ENCODE assay signal across 8 mouse cellular contexts in the genomic region with DNA sequence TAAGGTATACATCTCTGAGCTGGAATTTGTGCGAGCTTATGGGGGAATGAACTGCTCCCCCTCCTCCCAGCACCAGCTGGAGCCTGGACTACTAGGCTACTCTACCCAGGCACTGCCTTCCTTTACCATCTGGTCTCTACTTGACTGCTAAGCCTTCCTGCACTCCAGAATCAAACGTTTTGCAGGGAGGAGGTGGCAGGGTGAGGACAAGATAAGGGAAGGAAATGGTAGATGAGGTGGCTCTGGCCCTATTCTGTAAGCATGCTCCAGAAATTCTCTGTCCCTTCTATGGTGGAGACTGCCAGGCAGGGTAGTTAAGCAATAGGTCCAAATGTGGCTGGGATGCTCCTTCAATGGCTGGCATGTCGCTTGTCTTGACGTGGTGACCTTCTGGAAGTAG. TPM values are rescaled to one million over a fixed set of nuclear protein-coding genes. Genes with fewer than 3 reads are reported as not detected.
DNase-seq lines count a peak whose midpoint lies in the region; ATAC-seq lines count a peak whose summit lies in the region.

No protein-coding gene starts in this region.

- H3K9ac ChIP-seq in limb, embryonic 12.5 days (replicated peaks), result no peak overlapping the region
- no peak overlapping the region for H3K9ac ChIP-seq in intestine, embryonic 15.5 days
- no peak overlapping the region for H3K9ac ChIP-seq in neural tube, embryonic 12.5 days

- H3K27me3 ChIP-seq in limb, embryonic 12.5 days, result peaks cover 68% of the 10 kb centered on the region
- H3K27me3 ChIP-seq in limb, embryonic 10.5 days (ENCODE audit: low read depth, poor library complexity, severe bottlenecking), result peaks cover 75% of the 10 kb centered on the region
- no peaks in the 10 kb centered on the region; the same call in 1 of the 2 replicates for H3K27me3 ChIP-seq in intestine, embryonic 15.5 days (replicated peaks)
- H3K27me3 ChIP-seq in neural tube, embryonic 12.5 days (replicated peaks), result peaks cover 51% of the 10 kb centered on the region

- peak; percentile 13 for DNase-seq in CD4-positive, CD25-positive, alpha-beta regulatory T cell, adult 2 months (ENCODE audit: low read depth, low spot score)
- no peak for DNase-seq in limb, embryonic 10.5 days (ENCODE audit: low spot score)
- DNase-seq in gastrocnemius, postnatal 4 days (ENCODE audit: low spot score in 2 of 2), result no peak
- no peak for DNase-seq in frontal cortex, postnatal 10 days (ENCODE audit: low spot score in 2 of 2)

- no peaks in the 10 kb centered on the region for H3K36me3 ChIP-seq in limb, embryonic 12.5 days
- no peaks in the 10 kb centered on the region for H3K36me3 ChIP-seq in limb, embryonic 10.5 days
- no peaks in the 10 kb centered on the region for H3K36me3 ChIP-seq in intestine, embryonic 15.5 days
- H3K36me3 ChIP-seq in neural tube, embryonic 12.5 days, result no peaks in the 10 kb centered on the region

- WGBS in limb, embryonic 12.5 days, result 35% methylated on average over 4 of the region's 4 CpGs
- 32% methylated on average over 4 of the region's 4 CpGs for WGBS in limb, embryonic 10.5 days
- 55% methylated on average over 4 of the region's 4 CpGs for WGBS in intestine, embryonic 15.5 days
- 37% methylated on average over 4 of the region's 4 CpGs for WGBS in neural tube, embryonic 12.5 days

- no peaks in the 10 kb centered on the region for H3K9me3 ChIP-seq in limb, embryonic 12.5 days
- no peaks in the 10 kb centered on the region for H3K9me3 ChIP-seq in limb, embryonic 10.5 days (replicated peaks)
- no peaks in the 10 kb centered on the region for H3K9me3 ChIP-seq in intestine, embryonic 15.5 days
- no peaks in the 10 kb centered on the region for H3K9me3 ChIP-seq in neural tube, embryonic 12.5 days

- no peak overlapping the region for H3K27ac ChIP-seq in limb, embryonic 12.5 days
- H3K27ac ChIP-seq in limb, embryonic 10.5 days, result no peak overlapping the region
- H3K27ac ChIP-seq in intestine, embryonic 15.5 days, result no peak overlapping the region; the same call in 1 of the 2 replicates
- H3K27ac ChIP-seq in neural tube, embryonic 12.5 days, result no peak overlapping the region

- peaks cover 15% of the 10 kb centered on the region; the same call in 1 of the 2 replicates for H3K4me1 ChIP-seq in limb, embryonic 12.5 days (replicated peaks)
- peaks cover 31% of the 10 kb centered on the region for H3K4me1 ChIP-seq in limb, embryonic 10.5 days
- peaks cover 15% of the 10 kb centered on the region; the same call in 1 of the 2 replicates for H3K4me1 ChIP-seq in intestine, embryonic 15.5 days (replicated peaks)
- peaks cover 12% of the 10 kb centered on the region for H3K4me1 ChIP-seq in neural tube, embryonic 12.5 days

- H3K4me3 ChIP-seq in limb, embryonic 12.5 days (replicated peaks), result no peak overlapping the region
- no peak overlapping the region for H3K4me3 ChIP-seq in limb, embryonic 10.5 days
- H3K4me3 ChIP-seq in intestine, embryonic 15.5 days (replicated peaks), result no peak overlapping the region
- no peak overlapping the region for H3K4me3 ChIP-seq in neural tube, embryonic 12.5 days

- no peak for ATAC-seq in CD4-positive, CD25-positive, alpha-beta regulatory T cell, adult 4 months
- no peak for ATAC-seq in limb, embryonic 12.5 days (ENCODE audit: insufficient number of reproducible peaks, insufficient read depth, low FRiP score, low TSS enrichment, low read depth)
- no peak for ATAC-seq in intestine, embryonic 15.5 days
- ATAC-seq in neural tube, embryonic 12.5 days (ENCODE audit: low FRiP score, low read depth), result no peak

- 0 out of 2 replicates have a peak overlapping the region, but pooled peaks have one; percentile 100 for H3K4me2 ChIP-seq in limb, embryonic 12.5 days
- H3K4me2 ChIP-seq in intestine, embryonic 15.5 days (replicated peaks), result peak overlapping the region; percentile 98
- H3K4me2 ChIP-seq in neural tube, embryonic 12.5 days (replicated peaks), result peak overlapping the region; percentile 100; the same call in 1 of the 2 replicates

RNA-seq across cellular contexts. Expression of a gene that starts 2.4 kb away (rescaled TPM):
- 10 to 100 TPM; 37.0 to 38.7 TPM for polyA plus RNA-seq in CD4-positive, CD25-positive, alpha-beta regulatory T cell, adult 4 months (2017; shearing (Covaris generic))
- 32.8 and 35.9 TPM in 2 replicates for polyA plus RNA-seq in limb, embryonic 12.5 days (2016; fragmentation: Nextera tagmentation; extraction: Ambion mirVana)
- 31.8 and 35.0 TPM in 2 replicates for polyA plus RNA-seq in limb, embryonic 10.5 days (2016; fragmentation: Nextera tagmentation; extraction: Ambion mirVana)
- 32.1 and 32.3 TPM in 2 replicates for polyA plus RNA-seq in intestine, embryonic 15.5 days (2015; fragmentation: Nextera tagmentation; extraction: Ambion mirVana)
- polyA plus RNA-seq in neural tube, embryonic 12.5 days (2016; fragmentation: Nextera tagmentation; extraction: Ambion mirVana), result 19.7 and 23.7 TPM in 2 replicates
- total RNA-seq in gastrocnemius, postnatal 4 days (2021), result 10 to 100 TPM; 22.9 to 28.7 TPM
